Mouse (Mus musculus) left cerebral cortex, adult 2 months (tissue): Measurements from ENCODE around the gene Gltpd2. TPM values are rescaled to one million over a fixed set of nuclear protein-coding genes. Genes with fewer than 3 reads are reported as not detected.

Experiments used
- DNase-seq, 2 experiments: peaks; one replicate each; pipeline ENCODE4 v3.0.0; 2021 to 2022; ENCODE audit warnings: low spot score in 2 of 2, mixed read lengths in 1 of 2; ENCODE audit errors: extremely low spot score in 1 of 2
- H3K27ac ChIP-seq: fragments of 200-600 bp; 2 replicates; pipeline ENCODE4 v1.8.1; 2022
- H3K4me3 ChIP-seq: fragments of 200-600 bp; 2 replicates; pipeline ENCODE4 v1.8.1; 2022
- CTCF ChIP-seq: fragments of 200-600 bp; IDR thresholded peaks from 2 replicates; pipeline ENCODE4 v1.8.1; 2022; ENCODE audit warnings: antibody characterized with exemption, mild to moderate bottlenecking, moderate library complexity
- intact Hi-C: fragments of 180-260 bp; cut with DNase I; formaldehyde crosslinking; loops from one replicate; pipeline ENCODE4 v1.15.1; 2025
- total RNA-seq, 2 experiments: library from RNA; stranded (reverse); gene quantifications; 2 replicates each; pipeline ENCODE4 v1.2.3; 2021

The Gltpd2 gene
- total RNA-seq, 2 experiments from 2014 or later = not detected

GRCm38 (mm10) chr11:70540928-70541327 lies 21.9 kb downstream of the Gltpd2 start:
- peak overlapping the region; percentile 60 for H3K4me3 ChIP-seq
- intact Hi-C loops = loop anchor here (2.0 kb wide), 2 partner anchors 22 to 64 kb away; partner anchors contain the start of gene Mink1
- DNase-seq = no peak
- H3K27ac ChIP-seq = no peak overlapping the region
- TF ChIP-seq CTCF = no peak

GRCm38 (mm10) chr11:70541415-70541814 lies 22.4 kb downstream of the Gltpd2 start:
- TF ChIP-seq CTCF = no peak
- intact Hi-C loops = loop anchor here (2.0 kb wide), 2 partner anchors 21 to 63 kb away; partner anchors contain the start of gene Mink1
- Histone ChIP-seq H3K27ac (no peak overlapping the region), H3K4me3 (peak overlapping the region; percentile 60)
- no peak for DNase-seq

- intact Hi-C loops = no loop called here
- TF ChIP-seq CTCF = no peak
- no peak overlapping the region for H3K4me3 ChIP-seq
- no peak overlapping the region for H3K27ac ChIP-seq
- no peak for DNase-seq
Observed at GRCm38 (mm10) chr11:70544496-70544895, 25.5 kb downstream of the Gltpd2 start.

GRCm38 (mm10) chr11:70551526-70551925 lies 32.5 kb downstream of the Gltpd2 start:
- no peak for TF ChIP-seq CTCF
- no peak overlapping the region for H3K27ac ChIP-seq
- intact Hi-C loops = no loop called here
- no peak for DNase-seq
- H3K4me3 ChIP-seq = no peak overlapping the region

- no peak for DNase-seq
- H3K27ac ChIP-seq = no peak overlapping the region
- H3K4me3 ChIP-seq = no peak overlapping the region
- intact Hi-C loops = no loop called here
- TF ChIP-seq CTCF = no peak
Observed at GRCm38 (mm10) chr11:70553940-70554339, 34.9 kb downstream of the Gltpd2 start.

- no peak overlapping the region for H3K27ac ChIP-seq
- intact Hi-C loops = no loop called here
- no peak overlapping the region for H3K4me3 ChIP-seq
Observed at GRCm38 (mm10) chr11:70557545-70557944, 38.5 kb downstream of the Gltpd2 start.

GRCm38 (mm10) chr11:70561937-70562286 lies 42.9 kb downstream of the Gltpd2 start:
- intact Hi-C loops = loop anchor here (2.0 kb wide), 2 partner anchors 21 to 37 kb away; partner anchors contain the start of genes Pld2 and Psmb6
- peak; percentile 4 for TF ChIP-seq CTCF
- peak overlapping the region; percentile 100 for H3K4me3 ChIP-seq
- no peak for DNase-seq
- H3K27ac ChIP-seq = peak overlapping the region; percentile 98

More at GRCm38 (mm10) chr11:70557545-70557944, 38.5 kb downstream of the Gltpd2 start:
- no peak; the same call in 1 of the 2 replicates for TF ChIP-seq CTCF
- DNase-seq = no peak

GRCm38 (mm10) chr11:70562287-70562994 lies 43.4 kb downstream of the Gltpd2 start, which contains the start of gene Mink1:
TSS of gene Mink1 (plus strand) at chr11:70562881.
- no peak; the same call in 1 of the 2 replicates for TF ChIP-seq CTCF
- intact Hi-C loops = loop anchor here (2.0 kb wide), 2 partner anchors 22 to 38 kb away; partner anchors contain the start of genes Pld2 and Psmb6
- peak; percentile 91 to 92 for DNase-seq
- H3K27ac ChIP-seq = peak within 1 kb of the TSS; percentile 98
- H3K4me3 ChIP-seq = peak within 1 kb of the TSS; percentile 100

GRCm38 (mm10) chr11:70562995-70563469 lies 44.0 kb downstream of the Gltpd2 start:
- H3K4me3 ChIP-seq = peak overlapping the region; percentile 100
- peak overlapping the region; percentile 98 for H3K27ac ChIP-seq
- TF ChIP-seq CTCF = no peak
- intact Hi-C loops = loop anchor here (2.0 kb wide), 2 partner anchors 22 to 38 kb away; partner anchors contain the start of genes Pld2 and Psmb6
- DNase-seq = no peak

GRCm38 (mm10) chr11:70563470-70564275 lies 44.7 kb downstream of the Gltpd2 start:
- intact Hi-C loops = loop anchor here (2.0 kb wide), 3 partner anchors 21 to 39 kb away; partner anchors contain the start of genes Pld2 and Psmb6
- Histone ChIP-seq H3K27ac (peak overlapping the region; percentile 98), H3K4me3 (peak overlapping the region; percentile 100)
- peak in 1 of 2 experiments; percentile 41 for DNase-seq
- TF ChIP-seq CTCF = no peak

GRCm38 (mm10) chr11:70564276-70564873 lies 45.4 kb downstream of the Gltpd2 start:
- Histone ChIP-seq H3K27ac (no peak overlapping the region; the same call in 1 of the 2 replicates), H3K4me3 (peak overlapping the region; percentile 100)
- TF ChIP-seq CTCF = no peak
- no peak for DNase-seq
- intact Hi-C loops = loop anchor here (2.0 kb wide), 1 partner anchor 20 kb away; no protein-coding TSS in a partner anchor
